Mouse (Mus musculus): ENCODE measurements at regions not wholly inside any gene's neighbourhood (a gene's known extent, or its start where the extent isn't known, plus 50 kb on each side); places are given as distances from the start of the nearest gene placed in this dataset.

DNA sequence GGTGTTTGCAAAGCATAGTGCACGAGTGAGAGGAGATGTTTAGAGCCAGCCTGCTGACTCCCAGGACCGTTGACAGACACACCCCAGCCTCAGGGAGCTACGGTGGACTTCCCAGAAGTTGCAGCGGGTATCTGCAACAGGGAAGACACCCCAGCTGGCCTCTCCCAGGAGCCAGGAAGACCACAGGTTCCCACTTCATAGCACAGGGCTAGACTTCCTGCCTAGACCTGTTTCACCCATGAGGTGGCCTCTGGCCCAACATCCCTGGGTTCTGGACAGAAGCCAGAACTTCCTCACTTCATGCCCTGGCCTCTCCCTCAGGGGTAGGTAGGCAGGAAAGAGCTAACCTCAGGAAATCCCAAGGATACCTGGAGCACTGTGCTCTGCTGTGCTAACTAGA is 66.7 kb upstream of the Hand1 start:
- no peak for DNase-seq (ENCODE audit: low spot score)

GRCm38 (mm10) chr11:57895497-57895896 is 62.9 kb upstream of the Hand1 start:
- no peak for DNase-seq (ENCODE audit: low spot score)

DNA sequence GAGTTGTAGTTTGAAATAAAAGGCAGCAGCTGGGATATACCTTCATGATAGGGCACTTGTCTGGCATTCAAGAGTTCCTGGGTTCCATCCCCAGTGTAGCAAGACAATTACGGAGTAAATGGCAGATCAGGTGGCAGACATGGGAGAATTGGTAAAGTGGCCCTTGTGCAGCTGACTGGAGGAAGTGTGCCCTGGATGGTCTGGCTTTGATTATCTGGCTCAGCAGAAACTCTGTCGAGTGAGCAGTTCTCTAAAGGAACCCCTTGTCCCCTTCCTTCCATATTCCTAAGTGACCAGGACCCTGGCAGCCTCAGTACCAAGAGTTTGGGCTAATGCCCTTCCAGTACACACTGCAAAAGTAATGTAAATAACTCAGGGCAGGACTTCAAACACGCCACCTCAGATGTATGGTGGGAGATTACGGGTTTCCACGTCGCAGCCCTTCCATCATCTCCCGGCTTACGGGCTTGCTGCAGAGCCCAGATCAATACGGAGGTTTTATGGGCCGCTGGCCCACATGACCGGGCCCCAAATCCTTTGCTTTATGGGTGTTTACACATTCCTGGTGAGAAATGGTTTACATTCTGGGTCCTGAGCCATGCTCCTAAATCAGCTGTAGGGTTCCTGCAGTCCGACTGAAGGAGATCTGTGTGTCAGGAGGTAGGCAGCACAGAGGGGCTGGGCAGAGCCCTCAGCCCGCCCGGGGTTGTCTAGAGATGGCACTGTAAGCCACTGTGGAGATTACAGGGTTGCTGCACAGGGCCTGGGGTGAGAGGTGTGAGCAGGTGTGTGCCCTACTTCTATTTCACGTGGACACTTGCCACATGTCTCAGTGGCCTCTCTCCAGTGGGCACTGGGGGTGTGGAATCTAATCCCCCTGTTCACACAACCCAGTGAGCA is 50.4 kb upstream of the Hand1 start:
- no peak for DNase-seq (ENCODE audit: low spot score)
